Mouse (Mus musculus) bone marrow, adult 2 months (tissue): Measurements from ENCODE around the gene Tcl1.
"Not testable (repeated sequence)": the region's sequence is repeated elsewhere in the genome, so short reads cannot be mapped to it uniquely, and the experiment has no call there.

Experiments
- CTCF ChIP-seq: fragments of 200-500 bp; IDR thresholded peaks from 2 replicates; pipeline ENCODE4 v1.5.1; 2011; ENCODE audit warnings: low read length, control low read depth; ENCODE audit not compliant: control insufficient read depth, insufficient read depth
- POLR2A ChIP-seq: fragments of 200-500 bp; IDR thresholded peaks from 2 replicates; pipeline ENCODE4 v1.6.1; 2011; ENCODE audit warnings: low read depth, mild to moderate bottlenecking, control low read depth, low read length, borderline replicate concordance; ENCODE audit not compliant: control insufficient read depth

GRCm38 (mm10) chr12:105199684-105200497, 22.7 kb downstream of the Tcl1 start:
- not testable (repeated sequence) for TF ChIP-seq POLR2A, CTCF
